Mouse (Mus musculus): ENCODE data around the gene Rgs6. TPM values are rescaled to one million over a fixed set of nuclear protein-coding genes. Genes with fewer than 3 reads are reported as not detected.

The Rgs6 gene
- polyA plus RNA-seq, 1 experiment from 2014 or later, result 7.4 TPM

GRCm38 (mm10) chr12:83045001-83045531, 457.0 kb downstream of the Rgs6 start:
- H3K27me3 ChIP-seq (ENCODE audit: control insufficient read depth, insufficient read depth, low read length), result no peaks in the 10 kb centered on the region
- peaks cover 16% of the 10 kb centered on the region for H3K4me1 ChIP-seq (ENCODE audit: control insufficient read depth, insufficient read depth, low read length)
- H3K9ac ChIP-seq (replicated peaks; ENCODE audit: low read depth, low read length), result no peak overlapping the region
- peak overlapping the region; percentile 27; the same call in 1 of the 2 replicates for H3K4me2 ChIP-seq (ENCODE audit: low read depth, low read length)
- peak overlapping the region; percentile 75 for H3K27ac ChIP-seq (ENCODE audit: low read depth, low read length)
- ATAC-seq (ENCODE audit: low read depth), result peak; percentile 21
- no peaks in the 10 kb centered on the region for H3K9me3 ChIP-seq (ENCODE audit: control insufficient read depth, low read length)
- no peaks in the 10 kb centered on the region for H3K36me3 ChIP-seq (ENCODE audit: control insufficient read depth, insufficient read depth, low read length)
- WGBS, result 22% methylated on average over 12 of the region's 12 CpGs
- H3K4me3 ChIP-seq (ENCODE audit: low read depth, low read length), result no peak overlapping the region

GRCm38 (mm10) chr12:83046734-83047133, 458.6 kb downstream of the Rgs6 start:
- no peak for ATAC-seq (ENCODE audit: low read depth)
- no peak overlapping the region for H3K27ac ChIP-seq (ENCODE audit: low read depth, low read length)
- no peak overlapping the region for H3K4me2 ChIP-seq (ENCODE audit: low read depth, low read length)
- peaks cover 15% of the 10 kb centered on the region for H3K4me1 ChIP-seq (ENCODE audit: control insufficient read depth, insufficient read depth, low read length)
- no peak overlapping the region for H3K4me3 ChIP-seq (ENCODE audit: low read depth, low read length)
- H3K9me3 ChIP-seq (ENCODE audit: control insufficient read depth, low read length), result no peaks in the 10 kb centered on the region
- H3K27me3 ChIP-seq (ENCODE audit: control insufficient read depth, insufficient read depth, low read length), result no peaks in the 10 kb centered on the region
- H3K36me3 ChIP-seq (ENCODE audit: control insufficient read depth, insufficient read depth, low read length), result no peaks in the 10 kb centered on the region
- no peak overlapping the region for H3K9ac ChIP-seq (replicated peaks; ENCODE audit: low read depth, low read length)
- 97% methylated on average over 9 of the region's 9 CpGs for WGBS

GRCm38 (mm10) chr12:83047710-83048109, 459.6 kb downstream of the Rgs6 start:
- ATAC-seq (ENCODE audit: low read depth), result no peak
- Histone ChIP-seq H3K4me1 (ENCODE audit: control insufficient read depth, insufficient read depth, low read length) (peaks cover 15% of the 10 kb centered on the region), H3K9ac (replicated peaks; ENCODE audit: low read depth, low read length) (no peak overlapping the region), H3K36me3 (ENCODE audit: control insufficient read depth, insufficient read depth, low read length) (no peaks in the 10 kb centered on the region), H3K27me3 (ENCODE audit: control insufficient read depth, insufficient read depth, low read length) (no peaks in the 10 kb centered on the region), H3K4me3 (ENCODE audit: low read depth, low read length) (no peak overlapping the region), H3K9me3 (ENCODE audit: control insufficient read depth, low read length) (no peaks in the 10 kb centered on the region), H3K27ac (ENCODE audit: low read depth, low read length) (0 out of 2 replicates have a peak overlapping the region, but pooled peaks have one; percentile 48), H3K4me2 (ENCODE audit: low read depth, low read length) (no peak overlapping the region)
- WGBS, result 35% methylated on average over 7 of the region's 7 CpGs

GRCm38 (mm10) chr12:83050514-83050913, 462.4 kb downstream of the Rgs6 start:
- 87% methylated on average over 8 of the region's 8 CpGs for WGBS
- no peaks in the 10 kb centered on the region for H3K36me3 ChIP-seq (ENCODE audit: control insufficient read depth, insufficient read depth, low read length)
- H3K4me1 ChIP-seq (ENCODE audit: control insufficient read depth, insufficient read depth, low read length), result no peaks in the 10 kb centered on the region
- H3K4me2 ChIP-seq (ENCODE audit: low read depth, low read length), result no peak overlapping the region
- no peaks in the 10 kb centered on the region for H3K9me3 ChIP-seq (ENCODE audit: control insufficient read depth, low read length)
- H3K27ac ChIP-seq (ENCODE audit: low read depth, low read length), result no peak overlapping the region
- H3K9ac ChIP-seq (replicated peaks; ENCODE audit: low read depth, low read length), result no peak overlapping the region
- H3K4me3 ChIP-seq (ENCODE audit: low read depth, low read length), result no peak overlapping the region
- ATAC-seq (ENCODE audit: low read depth), result no peak
- no peaks in the 10 kb centered on the region for H3K27me3 ChIP-seq (ENCODE audit: control insufficient read depth, insufficient read depth, low read length)

GRCm38 (mm10) chr12:83052391-83052790, 464.3 kb downstream of the Rgs6 start:
- ATAC-seq (ENCODE audit: low read depth), result no peak
- Histone ChIP-seq H3K4me1 (ENCODE audit: control insufficient read depth, insufficient read depth, low read length) (no peaks in the 10 kb centered on the region), H3K9me3 (ENCODE audit: control insufficient read depth, low read length) (no peaks in the 10 kb centered on the region), H3K36me3 (ENCODE audit: control insufficient read depth, insufficient read depth, low read length) (no peaks in the 10 kb centered on the region), H3K4me3 (ENCODE audit: low read depth, low read length) (no peak overlapping the region), H3K4me2 (ENCODE audit: low read depth, low read length) (no peak overlapping the region), H3K27ac (ENCODE audit: low read depth, low read length) (no peak overlapping the region), H3K9ac (replicated peaks; ENCODE audit: low read depth, low read length) (no peak overlapping the region), H3K27me3 (ENCODE audit: control insufficient read depth, insufficient read depth, low read length) (no peaks in the 10 kb centered on the region)
- WGBS, result 75% methylated on average over 4 of the region's 4 CpGs

GRCm38 (mm10) chr12:83055690-83056089, 467.6 kb downstream of the Rgs6 start:
- H3K4me1 ChIP-seq (ENCODE audit: control insufficient read depth, insufficient read depth, low read length), result no peaks in the 10 kb centered on the region
- ATAC-seq (ENCODE audit: low read depth), result no peak
- no peak overlapping the region for H3K27ac ChIP-seq (ENCODE audit: low read depth, low read length)
- H3K4me3 ChIP-seq (ENCODE audit: low read depth, low read length), result no peak overlapping the region
- H3K9ac ChIP-seq (replicated peaks; ENCODE audit: low read depth, low read length), result no peak overlapping the region
- H3K4me2 ChIP-seq (ENCODE audit: low read depth, low read length), result no peak overlapping the region
- WGBS, result 83% methylated on average over 5 of the region's 5 CpGs
- no peaks in the 10 kb centered on the region for H3K9me3 ChIP-seq (ENCODE audit: control insufficient read depth, low read length)
- H3K27me3 ChIP-seq (ENCODE audit: control insufficient read depth, insufficient read depth, low read length), result no peaks in the 10 kb centered on the region
- no peaks in the 10 kb centered on the region for H3K36me3 ChIP-seq (ENCODE audit: control insufficient read depth, insufficient read depth, low read length)

- Histone ChIP-seq H3K27ac (ENCODE audit: low read depth, low read length) (no peak overlapping the region), H3K9ac (replicated peaks; ENCODE audit: low read depth, low read length) (no peak overlapping the region), H3K27me3 (ENCODE audit: control insufficient read depth, insufficient read depth, low read length) (no peaks in the 10 kb centered on the region), H3K4me1 (ENCODE audit: control insufficient read depth, insufficient read depth, low read length) (no peaks in the 10 kb centered on the region), H3K4me2 (ENCODE audit: low read depth, low read length) (no peak overlapping the region), H3K4me3 (ENCODE audit: low read depth, low read length) (no peak overlapping the region), H3K9me3 (ENCODE audit: control insufficient read depth, low read length) (no peaks in the 10 kb centered on the region), H3K36me3 (ENCODE audit: control insufficient read depth, insufficient read depth, low read length) (no peaks in the 10 kb centered on the region)
- WGBS, result 83% methylated on average over 6 of the region's 6 CpGs
- no peak for ATAC-seq (ENCODE audit: low read depth)
These were observed 478.3 kb downstream of the Rgs6 start for GRCm38 (mm10) chr12:83066426-83066825.

GRCm38 (mm10) chr12:83070848-83071247, 482.8 kb downstream of the Rgs6 start:
- Histone ChIP-seq H3K4me3 (ENCODE audit: low read depth, low read length) (no peak overlapping the region), H3K4me2 (ENCODE audit: low read depth, low read length) (no peak overlapping the region), H3K9ac (replicated peaks; ENCODE audit: low read depth, low read length) (no peak overlapping the region), H3K27ac (ENCODE audit: low read depth, low read length) (no peak overlapping the region), H3K4me1 (ENCODE audit: control insufficient read depth, insufficient read depth, low read length) (peaks cover 7% of the 10 kb centered on the region; the same call in 1 of the 2 replicates), H3K36me3 (ENCODE audit: control insufficient read depth, insufficient read depth, low read length) (no peaks in the 10 kb centered on the region), H3K27me3 (ENCODE audit: control insufficient read depth, insufficient read depth, low read length) (no peaks in the 10 kb centered on the region), H3K9me3 (ENCODE audit: control insufficient read depth, low read length) (no peaks in the 10 kb centered on the region)
- WGBS, result 46% methylated on average over 5 of the region's 5 CpGs
- ATAC-seq (ENCODE audit: low read depth), result no peak

- Histone ChIP-seq H3K27ac (ENCODE audit: low read depth, low read length) (peak overlapping the region; percentile 39), H3K4me3 (ENCODE audit: low read depth, low read length) (no peak overlapping the region)
These were observed 484.2 kb downstream of the Rgs6 start for GRCm38 (mm10) chr12:83072181-83072887.

More at GRCm38 (mm10) chr12:83072181-83072887, 484.2 kb downstream of the Rgs6 start:
- no peaks in the 10 kb centered on the region for H3K36me3 ChIP-seq (ENCODE audit: control insufficient read depth, insufficient read depth, low read length)
- 0 out of 2 replicates have a peak, but pooled peaks have one; percentile 38 for ATAC-seq (ENCODE audit: low read depth)
- H3K9ac ChIP-seq (replicated peaks; ENCODE audit: low read depth, low read length), result no peak overlapping the region
- WGBS, result 35% methylated on average over 3 of the region's 3 CpGs
- H3K4me1 ChIP-seq (ENCODE audit: control insufficient read depth, insufficient read depth, low read length), result peaks cover 7% of the 10 kb centered on the region; the same call in 1 of the 2 replicates
- H3K4me2 ChIP-seq (ENCODE audit: low read depth, low read length), result no peak overlapping the region
- H3K27me3 ChIP-seq (ENCODE audit: control insufficient read depth, insufficient read depth, low read length), result no peaks in the 10 kb centered on the region
- no peaks in the 10 kb centered on the region for H3K9me3 ChIP-seq (ENCODE audit: control insufficient read depth, low read length)

All from neural tube, embryonic 14.5 days (tissue).